Comparison of ENCODE assay signal across 8 mouse cellular contexts in the genomic region with DNA sequence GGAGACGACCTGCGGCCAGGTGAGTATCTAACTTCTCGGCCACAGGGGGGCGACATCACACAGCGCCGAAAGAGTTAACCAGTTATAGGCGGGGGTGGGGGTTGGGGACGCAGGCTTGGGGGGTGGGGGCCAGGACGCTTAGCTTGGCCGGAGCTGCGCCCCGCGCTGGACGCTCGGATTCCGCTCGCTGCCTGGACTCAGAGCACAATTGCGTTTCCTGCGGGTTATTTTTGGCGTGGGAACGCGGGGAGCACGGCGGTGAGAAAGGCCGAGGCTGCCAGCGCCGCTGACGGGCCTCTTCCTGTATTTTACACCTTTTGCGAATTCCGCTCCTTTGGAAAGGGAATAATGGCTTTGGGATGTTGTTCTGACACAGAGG. TPM values are rescaled to one million over a fixed set of nuclear protein-coding genes. Genes with fewer than 3 reads are reported as not detected.
DNase-seq lines count a peak whose midpoint lies in the region; ATAC-seq and TF ChIP-seq lines count a peak whose summit lies in the region.

No protein-coding gene starts in this region.

- no peaks in the 10 kb centered on the region for H3K9me3 ChIP-seq in heart, embryonic 10.5 days
- H3K9me3 ChIP-seq in lung, embryonic 15.5 days: no peaks in the 10 kb centered on the region

- H3K4me3 ChIP-seq in layer of hippocampus, adult 2 months: peak overlapping the region; percentile 58
- peak overlapping the region; percentile 73 for H3K4me3 ChIP-seq in heart, embryonic 10.5 days
- peak overlapping the region; percentile 54 for H3K4me3 ChIP-seq in lung, embryonic 15.5 days

- 0 out of 2 replicates have a peak, but pooled peaks have one; percentile 16 for ATAC-seq in lung, embryonic 15.5 days (ENCODE audit: borderline replicate concordance, extremely low read depth, low FRiP score, low TSS enrichment)

- peak overlapping the region; percentile 49; the same call in 1 of the 2 replicates for H3K27ac ChIP-seq in layer of hippocampus, adult 2 months
- H3K27ac ChIP-seq in heart, embryonic 10.5 days: peak overlapping the region; percentile 72
- H3K27ac ChIP-seq in lung, embryonic 15.5 days: peak overlapping the region; percentile 30; the same call in 1 of the 2 replicates

- H3K4me1 ChIP-seq in heart, embryonic 10.5 days: peaks cover 54% of the 10 kb centered on the region
- peaks cover 80% of the 10 kb centered on the region for H3K4me1 ChIP-seq in lung, embryonic 15.5 days

- no peak for DNase-seq in layer of hippocampus, adult 2 months (ENCODE audit: low spot score in 2 of 2)
- DNase-seq in layer of hippocampus, adult 8-10 months (ENCODE audit: low spot score in 2 of 2): no peak
- DNase-seq in cerebellum, postnatal 36 days: peak; percentile 72 to 75
- no peak for DNase-seq in heart, embryonic 10.5 days (ENCODE audit: low spot score)
- peak; percentile 71 to 73 for DNase-seq in kidney, adult 8-10 months
- peak; percentile 38 for DNase-seq in right cerebral cortex, postnatal 25 days
- DNase-seq in layer of hippocampus, postnatal 36 days: no peak

- WGBS in heart, embryonic 10.5 days: under 1% methylated on average over 30 of the region's 30 CpGs
- WGBS in lung, embryonic 15.5 days: 2% methylated on average over 30 of the region's 30 CpGs

- peak overlapping the region; percentile 44 for H3K9ac ChIP-seq in lung, embryonic 15.5 days

- TF ChIP-seq CTCF in layer of hippocampus, adult 2 months (conservative IDR thresholded peaks at IDR 0.05): peak; percentile 67

- H3K27me3 ChIP-seq in heart, embryonic 10.5 days (ENCODE audit: insufficient read depth, poor library complexity, severe bottlenecking): peaks cover 100% of the 10 kb centered on the region
- peaks cover 78% of the 10 kb centered on the region for H3K27me3 ChIP-seq in lung, embryonic 15.5 days

- H3K4me2 ChIP-seq in lung, embryonic 15.5 days: peak overlapping the region; percentile 93

- peaks cover 2% of the 10 kb centered on the region; the same call in 1 of the 2 replicates for H3K36me3 ChIP-seq in heart, embryonic 10.5 days
- no peaks in the 10 kb centered on the region for H3K36me3 ChIP-seq in lung, embryonic 15.5 days

RNA-seq across cellular contexts. Expression of a gene that starts 1.5 kb away (rescaled TPM):
- 1 to 10 TPM; 2.4 to 2.9 TPM for total RNA-seq in layer of hippocampus, adult 2 months (2021)
- 1 to 10 TPM; 2.1 to 3.7 (median 3.2) TPM for total RNA-seq in layer of hippocampus, adult 8-10 months (2022)
- 6.0 and 7.5 TPM in 2 replicates for polyA plus RNA-seq in heart, embryonic 10.5 days (2016; fragmentation: Nextera tagmentation; extraction: Ambion mirVana)
- 13.6 and 14.7 TPM in 2 replicates for polyA plus RNA-seq in lung, embryonic 15.5 days (2015; fragmentation: Nextera tagmentation; extraction: Ambion mirVana)
- 1 to 10 TPM; 2.7 TPM for total RNA-seq in layer of hippocampus, postnatal 36 days (2021)

RNA-seq across cellular contexts. Expression of a gene that starts 23.9 kb away (rescaled TPM):
- total RNA-seq in layer of hippocampus, adult 2 months (2021): 1 to 10 TPM; 6.5 to 8.9 TPM
- 1 to 10 TPM; 5.1 to 6.4 (median 6.4) TPM for total RNA-seq in layer of hippocampus, adult 8-10 months (2022)
- polyA plus RNA-seq in heart, embryonic 10.5 days (2016; fragmentation: Nextera tagmentation; extraction: Ambion mirVana): 0.55 and 0.69 TPM in 2 replicates
- polyA plus RNA-seq in lung, embryonic 15.5 days (2015; fragmentation: Nextera tagmentation; extraction: Ambion mirVana): 0.59 and 1.1 TPM in 2 replicates
- 1 to 10 TPM; 5.2 to 5.8 TPM for total RNA-seq in layer of hippocampus, postnatal 36 days (2021)

RNA-seq across cellular contexts. Expression of a gene that starts 38.6 kb away (rescaled TPM):
- total RNA-seq in layer of hippocampus, adult 2 months (2021): 10 to 100 TPM; 39.9 to 43.2 TPM
- 10 to 100 TPM; 42.9 to 47.2 (median 45.5) TPM for total RNA-seq in layer of hippocampus, adult 8-10 months (2022)
- 17.4 and 18.6 TPM in 2 replicates for polyA plus RNA-seq in heart, embryonic 10.5 days (2016; fragmentation: Nextera tagmentation; extraction: Ambion mirVana)
- 18.3 and 19.1 TPM in 2 replicates for polyA plus RNA-seq in lung, embryonic 15.5 days (2015; fragmentation: Nextera tagmentation; extraction: Ambion mirVana)
- 10 to 100 TPM; 40.6 to 41.5 TPM for total RNA-seq in layer of hippocampus, postnatal 36 days (2021)

RNA-seq across cellular contexts. Expression of a gene that starts 56.0 kb away (rescaled TPM):
- 1 to 10 TPM; 5.9 to 7.1 TPM for total RNA-seq in layer of hippocampus, adult 2 months (2021)
- 1 to 10 TPM; 8.5 to 10.0 (median 9.7) TPM for total RNA-seq in layer of hippocampus, adult 8-10 months (2022)
- 0.39 TPM in 1 of 2 replicates, not detected in the other for polyA plus RNA-seq in heart, embryonic 10.5 days (2016; fragmentation: Nextera tagmentation; extraction: Ambion mirVana)
- 1.3 and 1.6 TPM in 2 replicates for polyA plus RNA-seq in lung, embryonic 15.5 days (2015; fragmentation: Nextera tagmentation; extraction: Ambion mirVana)
- total RNA-seq in layer of hippocampus, postnatal 36 days (2021): 1 to 10 TPM; 6.4 to 6.9 TPM

Comparison
In these comparisons a context has a peak if more than half of its experiments do, and no peak if none do; other contexts are left out.
1. DNase-seq: peak in cerebellum, postnatal 36 days (2 of 2), kidney, adult 8-10 months (2 of 2) and right cerebral cortex, postnatal 25 days (single experiment); none in layer of hippocampus, adult 2 months (0 of 2), layer of hippocampus, adult 8-10 months (0 of 2), heart, embryonic 10.5 days (single experiment) and layer of hippocampus, postnatal 36 days (0 of 2).
2. Peak in every context shown above with its lines, with median percentiles within 50 percentile points of each other: H3K27ac ChIP-seq and H3K4me3 ChIP-seq.